Mouse (Mus musculus) hindbrain, embryonic 12.5 days (tissue): ENCODE measurements at regions not wholly inside any gene's neighbourhood (a gene's known extent, or its start where the extent isn't known, plus 50 kb on each side); places are given as distances from the start of the nearest gene placed in this dataset.

ENCODE experiments used
- ATAC-seq: fragments of 200-750 bp; cut with Nextera tagmentation; 2 replicates; pipeline ENCODE4 v1.8.0; 2017; ENCODE audit warnings: moderate TSS enrichment; ENCODE audit not compliant: low FRiP score
- H3K27ac ChIP-seq: fragments of 300-500 bp; sonication (generic); 2 replicates; pipeline ENCODE4 v1.5.1; 2016; ENCODE audit warnings: mild to moderate bottlenecking
- H3K27me3 ChIP-seq: fragments of 300-500 bp; sonication (generic); 2 replicates; pipeline ENCODE4 v1.6.1; 2016; ENCODE audit warnings: mild to moderate bottlenecking
- H3K36me3 ChIP-seq: fragments of 300-500 bp; sonication (generic); 2 replicates; pipeline ENCODE4 v1.6.1; 2016; ENCODE audit warnings: mild to moderate bottlenecking
- H3K4me1 ChIP-seq: fragments of 300-500 bp; sonication (generic); 2 replicates; pipeline ENCODE4 v1.6.1; 2016
- H3K4me2 ChIP-seq: fragments of 300-500 bp; sonication (generic); replicated peaks from 2 replicates; pipeline ENCODE4 v1.6.1; 2016; ENCODE audit warnings: mild to moderate bottlenecking
- H3K4me3 ChIP-seq: fragments of 300-500 bp; sonication (generic); 2 replicates; pipeline ENCODE4 v1.5.1; 2016; ENCODE audit warnings: mild to moderate bottlenecking
- H3K9ac ChIP-seq: fragments of 300-500 bp; sonication (generic); 2 replicates; pipeline ENCODE4 v1.6.1; 2016; ENCODE audit warnings: mild to moderate bottlenecking, moderate library complexity
- H3K9me3 ChIP-seq: fragments of 300-500 bp; sonication (generic); replicated peaks from 2 replicates; pipeline ENCODE4 v1.6.1; 2016; ENCODE audit warnings: mild to moderate bottlenecking
- WGBS: fragments of 180-500 bp; shearing (Covaris S2); methylation state at CpG from one replicate; pipeline ENCODE4 v1.1.7; 2016; 5-methylcytosine and 5-hydroxymethylcytosine counted together

DNA sequence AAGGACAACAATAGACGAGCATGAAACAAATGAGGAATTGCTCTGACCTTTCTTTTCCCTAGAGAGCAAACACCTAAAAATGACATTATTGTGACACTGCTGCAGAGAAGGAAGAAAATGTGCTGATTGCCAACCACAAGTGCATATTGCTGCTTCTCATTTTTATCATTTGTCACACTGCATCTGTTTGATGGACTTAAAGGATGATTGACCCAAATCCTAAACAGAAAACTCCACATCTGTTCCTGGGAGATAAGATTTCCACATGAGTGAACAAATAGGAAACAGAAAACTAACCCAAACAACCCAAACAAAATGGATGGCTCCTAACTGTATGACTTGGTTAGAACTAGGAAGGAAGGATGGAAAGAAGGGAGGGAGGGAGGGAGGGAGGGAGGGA lies 118.5 kb downstream of the Ccdc50 start:
- WGBS = 70% methylated on average over 1 of the region's 1 CpGs
- Histone ChIP-seq H3K36me3 (no peaks in the 10 kb centered on the region), H3K27me3 (no peaks in the 10 kb centered on the region), H3K4me3 (no peak overlapping the region), H3K4me1 (no peaks in the 10 kb centered on the region), H3K4me2 (no peak overlapping the region), H3K9me3 (no peaks in the 10 kb centered on the region), H3K27ac (no peak overlapping the region), H3K9ac (no peak overlapping the region)
- no peak for ATAC-seq

DNA sequence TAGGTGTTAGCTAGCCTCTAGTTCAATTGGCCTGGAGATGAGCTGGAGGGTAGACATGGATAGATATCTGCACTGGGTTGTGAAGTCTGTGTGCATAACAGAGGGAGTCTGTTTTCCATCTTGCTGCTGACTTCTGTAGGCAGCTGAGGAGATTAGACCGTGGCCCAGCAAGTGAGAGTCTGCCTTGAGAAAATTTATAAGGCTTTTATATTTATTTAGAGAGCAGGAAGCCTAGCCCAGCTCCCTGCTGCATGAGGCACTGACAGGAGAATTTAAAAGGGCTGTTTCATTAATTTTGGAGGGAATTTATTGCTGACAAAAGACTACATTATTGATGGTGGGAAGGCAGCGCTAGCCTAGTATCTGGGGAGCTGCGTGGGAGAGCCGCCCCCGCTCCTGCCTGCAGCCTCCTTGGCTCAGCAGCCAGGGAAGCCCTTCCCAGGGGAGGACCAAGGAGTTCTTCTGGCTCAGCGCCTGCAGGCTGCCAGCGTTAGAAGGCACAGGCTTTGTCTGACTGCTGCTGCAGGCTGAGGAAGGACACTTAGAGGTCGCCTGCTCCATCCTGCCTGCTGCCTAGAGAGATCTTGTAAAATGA lies 135.0 kb downstream of the Ccdc50 start:
- Histone ChIP-seq H3K4me3 (no peak overlapping the region), H3K27ac (peak overlapping the region; percentile 60), H3K27me3 (no peaks in the 10 kb centered on the region), H3K4me2 (peak overlapping the region; percentile 16), H3K4me1 (peaks cover 8% of the 10 kb centered on the region), H3K36me3 (no peaks in the 10 kb centered on the region), H3K9me3 (no peaks in the 10 kb centered on the region), H3K9ac (no peak overlapping the region)
- ATAC-seq = peak; percentile 91
- 24% methylated on average over 8 of the region's 8 CpGs for WGBS

DNA sequence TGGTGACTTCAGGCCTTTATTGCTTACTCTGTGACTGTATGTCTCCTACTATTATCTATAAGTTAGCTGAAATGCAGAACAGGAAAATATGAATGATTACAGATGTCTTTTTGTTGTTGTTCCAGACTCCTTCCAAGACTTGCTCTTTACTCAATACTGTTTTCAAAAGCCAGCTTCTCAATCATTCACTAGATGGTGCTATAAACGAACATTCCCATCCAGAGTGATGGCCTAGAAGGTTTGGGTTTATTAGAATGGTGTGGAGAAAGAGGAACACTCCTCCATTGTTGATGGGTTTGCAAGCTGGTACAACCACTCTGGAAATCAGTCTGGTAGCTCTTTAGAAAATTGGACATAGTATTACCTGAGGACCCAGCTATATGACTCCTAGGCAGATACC lies 138.0 kb downstream of the Ccdc50 start:
- Histone ChIP-seq H3K4me2 (no peak overlapping the region), H3K36me3 (no peaks in the 10 kb centered on the region), H3K4me3 (no peak overlapping the region), H3K9me3 (no peaks in the 10 kb centered on the region), H3K27ac (no peak overlapping the region), H3K9ac (no peak overlapping the region), H3K4me1 (peaks cover 8% of the 10 kb centered on the region), H3K27me3 (no peaks in the 10 kb centered on the region)
- no peak for ATAC-seq
- WGBS = 69% methylated on average over 1 of the region's 1 CpGs

DNA sequence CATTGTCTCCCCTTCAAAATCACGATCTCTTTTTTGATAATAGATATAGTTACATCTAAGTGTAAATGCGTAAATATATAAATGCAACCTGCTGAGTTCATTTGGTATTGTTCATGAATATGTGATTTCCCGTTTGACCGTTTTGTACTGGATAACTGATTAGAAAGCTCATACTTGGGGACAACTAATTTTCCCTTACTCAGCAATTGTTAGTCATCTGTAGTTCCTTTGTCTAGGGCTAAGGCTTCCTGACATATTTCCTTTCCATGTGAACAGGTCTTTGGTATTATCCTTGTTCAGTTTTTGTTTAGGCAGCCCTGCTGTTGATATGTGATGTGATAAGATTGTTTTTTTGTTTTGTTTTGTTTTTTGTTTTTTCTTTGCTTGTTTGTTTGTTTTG lies 142.0 kb downstream of the Ccdc50 start:
- Histone ChIP-seq H3K9ac (no peak overlapping the region), H3K4me3 (no peak overlapping the region), H3K27me3 (no peaks in the 10 kb centered on the region), H3K36me3 (no peaks in the 10 kb centered on the region), H3K27ac (no peak overlapping the region), H3K9me3 (no peaks in the 10 kb centered on the region), H3K4me2 (no peak overlapping the region), H3K4me1 (no peaks in the 10 kb centered on the region)
- 96% methylated on average over 4 of the region's 4 CpGs for WGBS
- ATAC-seq = no peak
